Mouse (Mus musculus) spleen, adult 10 weeks (tissue): ENCODE data around the gene Methig1. TPM values are rescaled to one million over a fixed set of nuclear protein-coding genes. Genes with fewer than 3 reads are reported as not detected.

Source experiments
- polyA plus RNA-seq: library from polyadenylated mRNA; stranded (reverse); fragments of 350-450 nt; fragmentation: Illumina TruSeq; extraction: RNeasy Lipid Tissue Mini Kit (QIAGEN cat#74804); gene quantifications from one replicate; pipeline ENCODE4 v1.2.3, GENCODE M21; 2015; ENCODE audit warnings: low replicate concordance; ENCODE audit not compliant: insufficient read depth

Gene Methig1
- polyA plus RNA-seq: not detected

GRCm38 (mm10) chr15:100352711-100353250, at the start of gene Methig1, which contains the start of gene Mettl7a2:
Gene Methig1 (plus strand): TSS chr15:100353149.
Gene Mettl7a2 (plus strand): TSS chr15:100353200.

DNA sequence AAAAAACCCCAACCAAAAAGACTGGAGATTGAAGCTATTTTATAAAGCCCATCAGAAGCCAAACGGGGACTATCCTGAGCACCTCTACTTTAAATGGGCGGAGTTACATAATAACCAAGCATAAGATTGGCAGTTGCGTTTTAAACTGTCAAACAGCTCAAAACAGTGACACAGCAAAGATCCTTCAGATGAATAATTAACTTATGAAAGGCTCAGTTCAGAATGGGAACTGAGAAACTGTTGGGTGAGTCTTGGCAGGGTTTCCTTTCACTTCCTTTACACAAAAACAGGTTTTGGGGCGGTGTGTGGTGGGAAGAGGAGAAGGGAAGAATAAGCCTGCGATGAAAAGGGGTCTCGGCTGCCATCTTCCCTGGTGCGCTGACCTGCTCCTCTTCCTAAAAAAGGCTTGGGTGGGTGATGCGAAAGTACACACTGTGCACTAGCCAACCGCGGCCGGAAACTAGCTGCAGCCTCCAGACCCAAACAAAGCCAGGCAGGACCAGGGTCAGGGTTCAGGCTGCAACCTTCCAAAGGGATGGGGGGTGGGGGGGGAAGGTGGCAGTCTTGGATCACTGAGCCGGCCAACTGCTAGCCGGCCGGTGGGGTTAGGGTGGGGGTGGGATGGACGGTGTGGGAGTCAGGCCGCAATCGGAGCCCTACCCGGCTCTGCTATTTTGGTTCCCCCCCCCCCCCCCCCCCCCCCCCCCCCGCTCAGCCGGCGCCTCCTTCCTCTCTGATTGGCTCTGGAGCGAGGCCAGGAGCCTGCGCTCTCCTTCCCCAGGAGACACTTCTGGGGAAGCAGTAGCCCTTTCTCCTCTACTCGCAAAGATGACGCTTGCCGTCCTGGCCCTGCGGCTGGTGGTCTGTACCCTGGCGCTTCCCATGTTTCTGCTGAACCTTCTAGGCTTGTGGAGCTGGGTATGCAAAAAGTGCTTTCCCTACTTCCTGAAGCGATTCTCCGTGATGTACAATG, 48.6 kb upstream of the Methig1 start, which contains the start of gene Mettl7a1:
Gene Mettl7a1 (plus strand): TSS at position 122 of the 973 bp plus-strand sequence.

GRCm38 (mm10) chr15:100334629-100335028, 18.3 kb upstream of the Methig1 start, which contains the start of gene Mettl7a3:
Gene Mettl7a3 (plus strand): TSS chr15:100334929.

DNA sequence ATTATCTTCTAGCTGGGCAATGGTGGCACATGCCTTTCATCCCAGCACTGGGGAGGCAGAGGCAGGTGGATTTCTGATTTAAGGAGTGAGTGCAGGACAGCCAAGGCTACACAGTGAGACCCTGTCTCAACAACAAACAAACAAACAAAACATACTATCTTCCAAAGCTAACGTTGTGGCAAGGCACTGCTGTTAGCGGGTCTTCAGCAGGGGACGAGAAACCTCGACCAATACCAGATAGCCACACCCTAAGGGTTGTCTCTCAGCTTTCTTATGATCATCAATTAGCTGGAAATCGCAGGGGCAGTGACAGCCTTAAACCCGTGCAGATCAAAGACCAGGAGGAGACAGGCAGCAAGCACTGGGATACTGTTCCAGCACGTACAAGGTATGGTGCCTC, 11.3 kb downstream of the Methig1 start, which contains the start of gene Higd1c:
Gene Higd1c (plus strand): TSS at position 301 of the 400 bp plus-strand sequence.

DNA sequence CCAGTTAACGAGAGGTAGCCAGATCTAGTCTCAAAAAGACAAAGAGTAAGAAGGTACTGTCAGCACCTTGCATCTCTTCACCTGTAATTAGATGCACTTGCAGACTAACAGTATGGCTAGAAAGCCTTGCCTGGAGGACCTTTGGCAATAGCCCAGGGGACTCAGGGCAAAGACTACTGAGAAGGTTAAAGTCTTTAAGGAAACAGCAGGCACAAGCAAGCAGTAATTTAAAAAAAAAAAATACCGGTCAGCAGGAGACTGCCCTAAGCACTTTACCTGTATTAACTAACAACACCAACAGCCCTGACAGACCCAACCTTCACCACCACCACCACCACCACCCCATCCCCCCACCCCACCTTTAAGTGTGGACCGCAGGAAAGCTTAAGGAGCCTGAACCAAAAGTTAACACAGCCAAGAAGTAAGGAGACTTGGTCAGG, 68.8 kb downstream of the Methig1 start, which contains the start of gene Gm5475:
Gene Gm5475 (plus strand): TSS at position 390 of the 440 bp plus-strand sequence.

DNA sequence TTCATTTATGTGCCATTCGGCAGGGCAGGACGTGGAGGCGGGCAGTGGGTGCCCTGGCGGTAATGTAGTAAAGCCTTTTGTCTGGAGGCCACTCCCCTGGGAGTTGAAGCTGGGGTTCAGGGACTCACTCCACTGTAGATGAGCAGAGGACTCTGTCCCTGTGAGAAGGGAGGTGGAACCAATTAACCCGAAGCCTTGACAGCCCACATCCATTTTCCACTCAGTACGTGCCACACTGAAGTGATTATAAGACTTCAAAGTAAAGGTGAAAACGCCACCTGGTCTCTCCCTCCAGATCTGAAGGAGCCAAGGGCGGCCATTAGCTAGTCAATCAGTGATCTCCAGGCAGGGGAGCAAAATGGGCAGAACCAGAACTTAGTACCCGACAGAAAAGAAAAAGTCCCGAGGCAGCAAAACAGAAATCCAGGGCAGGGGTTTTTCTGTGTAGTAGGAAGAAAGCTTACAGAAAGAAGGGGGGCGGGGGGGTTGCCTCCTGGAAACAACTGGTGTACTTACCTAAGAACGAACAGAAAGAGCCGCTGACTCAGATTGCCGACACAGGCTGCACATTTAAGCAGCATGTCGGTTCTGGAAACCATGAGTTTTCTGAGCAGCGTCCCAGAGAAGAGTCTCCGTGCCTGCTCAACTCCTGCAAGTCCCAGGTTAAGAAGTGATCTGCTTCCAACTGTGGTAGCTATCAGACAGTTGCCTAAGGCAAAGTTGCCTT, 71.6 kb downstream of the Methig1 start, which contains the start of gene Slc11a2:
Gene Slc11a2 (minus strand): TSS at position 677 of the 727 bp plus-strand sequence.

Other genes starting within 250 kb of the Methig1 start
- 54.8 TPM for gene Atf1, start 125.3 kb upstream of the Methig1 start, polyA plus RNA-seq
- not detected for gene Tmprss12, start 72.3 kb upstream of the Methig1 start, polyA plus RNA-seq
- gene Mettl7a1, start 49.0 kb upstream of the Methig1 start, polyA plus RNA-seq: 31.1 TPM
- not detected for gene Mettl7a3, start 18.2 kb upstream of the Methig1 start, polyA plus RNA-seq
- not detected for gene Mettl7a2, start 51 bp downstream of the Methig1 start, polyA plus RNA-seq
- not detected for gene Higd1c, start 11.4 kb downstream of the Methig1 start, polyA plus RNA-seq
- gene Gm5475, start 69.0 kb downstream of the Methig1 start, polyA plus RNA-seq: not detected
- gene Slc11a2, start 71.9 kb downstream of the Methig1 start, polyA plus RNA-seq: 23.8 TPM
- gene Letmd1, start 115.9 kb downstream of the Methig1 start, polyA plus RNA-seq: 37.2 TPM
- gene Csrnp2, start 142.3 kb downstream of the Methig1 start, polyA plus RNA-seq: 1.9 TPM
- 9.6 TPM for gene Tfcp2, start 198.9 kb downstream of the Methig1 start, polyA plus RNA-seq
- gene Pou6f1, start 246.8 kb downstream of the Methig1 start, polyA plus RNA-seq: 27.7 TPM